Mouse (Mus musculus) small intestine, adult 2 months (tissue): ENCODE results near the gene Whrn. TPM values are rescaled to one million over a fixed set of nuclear protein-coding genes. Genes with fewer than 3 reads are reported as not detected.

Source experiments
- H3K27ac ChIP-seq: fragments of 200-500 bp; 2 replicates; pipeline ENCODE4 v1.5.1; 2012; ENCODE audit warnings: low read depth, low read length, control low read depth, inconsistent platforms; ENCODE audit not compliant: insufficient read depth
- H3K27me3 ChIP-seq: fragments of 200-500 bp; 2 replicates; pipeline ENCODE4 v1.6.1; 2012; ENCODE audit warnings: mild to moderate bottlenecking, moderate library complexity, low read length, inconsistent platforms; ENCODE audit not compliant: control insufficient read depth, insufficient read depth
- H3K36me3 ChIP-seq: fragments of 200-500 bp; 2 replicates; pipeline ENCODE4 v1.6.1; 2012; ENCODE audit warnings: mild to moderate bottlenecking, low read length, control low read depth, inconsistent platforms; ENCODE audit not compliant: control insufficient read depth, insufficient read depth
- H3K4me1 ChIP-seq: fragments of 200-500 bp; 2 replicates; pipeline ENCODE4 v1.6.1; 2012; ENCODE audit warnings: low read length, inconsistent platforms, mixed read lengths; ENCODE audit not compliant: control insufficient read depth, insufficient read depth, insufficient read length
- H3K4me3 ChIP-seq: fragments of 200-500 bp; 2 replicates; pipeline ENCODE4 v1.5.1; 2012; ENCODE audit warnings: low read depth, mild to moderate bottlenecking, control low read depth, inconsistent platforms, low read length, moderate library complexity
- CTCF ChIP-seq: fragments of 200-500 bp; IDR thresholded peaks from 2 replicates; pipeline ENCODE4 v1.5.1; 2012; ENCODE audit warnings: low read depth, mild to moderate bottlenecking, control low read depth, inconsistent platforms, low read length, moderate library complexity, mixed read lengths; ENCODE audit not compliant: insufficient replicate concordance, insufficient read length; ENCODE audit errors: extremely low read depth
- POLR2A ChIP-seq: fragments of 200-500 bp; IDR thresholded peaks from 2 replicates; pipeline ENCODE4 v1.6.1; 2012; ENCODE audit warnings: low read depth, mild to moderate bottlenecking, control low read depth, inconsistent platforms, low read length, moderate library complexity
- WGBS: fragments of 180-500 bp; shearing (Covaris S2); methylation state at CpG from one replicate; pipeline ENCODE4 v1.1.7; 2018; 5-methylcytosine and 5-hydroxymethylcytosine counted together
- polyA plus RNA-seq: library from polyadenylated mRNA; depleted of rRNA; stranded (reverse); fragments of >200 nt; gene quantifications from 2 replicates; pipeline ENCODE4 v1.2.3, GENCODE M21; 2012

Whrn gene
- polyA plus RNA-seq, 1 experiment, result 20.2 TPM

DNA sequence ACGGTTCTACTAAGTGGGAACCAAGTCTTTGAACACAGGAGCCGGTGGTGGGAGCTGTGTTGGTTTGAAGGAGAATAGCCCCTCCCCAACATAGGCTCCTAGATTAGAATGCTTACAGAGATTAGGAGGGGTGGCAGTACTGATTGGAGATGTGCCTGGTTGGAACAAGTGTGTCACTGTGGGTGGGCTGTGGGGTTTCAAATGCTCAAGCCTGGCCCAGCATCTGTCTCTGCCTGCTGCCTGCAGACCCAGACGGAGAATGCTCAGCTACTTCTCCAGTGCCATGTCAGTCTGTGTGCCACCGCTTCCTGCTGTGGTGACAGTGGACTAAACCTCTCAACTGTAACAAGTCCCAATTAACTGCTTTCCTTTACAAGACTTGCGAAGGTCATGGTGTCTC, 45.2 kb downstream of the Whrn start:
- H3K4me1 ChIP-seq, result no peaks in the 10 kb centered on the region
- H3K4me3 ChIP-seq, result no peak overlapping the region
- TF ChIP-seq CTCF (no peak), POLR2A (no peak)
- H3K27me3 ChIP-seq, result no peaks in the 10 kb centered on the region
- 89% methylated on average over 5 of the region's 5 CpGs for WGBS
- no peaks in the 10 kb centered on the region; the same call in 1 of the 2 replicates for H3K36me3 ChIP-seq
- H3K27ac ChIP-seq, result no peak overlapping the region

GRCm38 (mm10) chr4:63444362-63445066, 51.3 kb downstream of the Whrn start:
- Histone ChIP-seq H3K27ac (no peak overlapping the region), H3K4me1 (no peaks in the 10 kb centered on the region), H3K36me3 (no peaks in the 10 kb centered on the region), H3K27me3 (no peaks in the 10 kb centered on the region), H3K4me3 (no peak overlapping the region)
- WGBS, result 85% methylated on average over 10 of the region's 10 CpGs
- TF ChIP-seq CTCF (no peak), POLR2A (no peak)

- Histone ChIP-seq H3K4me3 (no peak overlapping the region), H3K27me3 (no peaks in the 10 kb centered on the region), H3K36me3 (no peaks in the 10 kb centered on the region), H3K4me1 (no peaks in the 10 kb centered on the region), H3K27ac (no peak overlapping the region)
- no peak for TF ChIP-seq CTCF
- no peak for TF ChIP-seq POLR2A
- 91% methylated on average over 2 of the region's 2 CpGs for WGBS
Measured at GRCm38 (mm10) chr4:63443101-63443500, 52.7 kb downstream of the Whrn start.

- H3K27me3 ChIP-seq, result no peaks in the 10 kb centered on the region
- H3K36me3 ChIP-seq, result no peaks in the 10 kb centered on the region
- TF ChIP-seq CTCF, result no peak
- TF ChIP-seq POLR2A, result no peak
- no peak overlapping the region for H3K27ac ChIP-seq
- 88% methylated on average over 7 of the region's 7 CpGs for WGBS
- H3K4me3 ChIP-seq, result no peak overlapping the region
- H3K4me1 ChIP-seq, result no peaks in the 10 kb centered on the region
Measured at GRCm38 (mm10) chr4:63441616-63442015, 54.2 kb downstream of the Whrn start.

DNA sequence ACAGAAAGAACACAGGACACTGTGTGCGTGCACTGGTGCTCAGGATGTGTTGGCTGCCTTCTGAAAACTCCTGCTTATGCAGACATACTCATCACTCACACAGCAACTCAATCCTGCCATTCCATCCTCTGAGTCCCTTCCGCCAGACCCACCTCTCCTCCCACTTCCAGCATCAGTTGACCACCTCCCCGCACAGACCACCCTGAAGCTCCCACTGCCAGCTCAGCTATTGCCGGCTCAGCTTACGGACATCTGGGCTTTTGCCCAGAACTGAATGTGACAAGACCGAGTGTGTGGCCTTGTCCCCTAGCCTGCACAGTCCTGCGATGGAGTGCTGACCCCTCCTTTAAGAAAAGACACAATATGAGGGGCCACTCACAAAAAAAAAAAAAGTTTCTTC, 55.5 kb downstream of the Whrn start:
- no peak for TF ChIP-seq POLR2A
- TF ChIP-seq CTCF, result no peak
- H3K27ac ChIP-seq, result no peak overlapping the region

DNA sequence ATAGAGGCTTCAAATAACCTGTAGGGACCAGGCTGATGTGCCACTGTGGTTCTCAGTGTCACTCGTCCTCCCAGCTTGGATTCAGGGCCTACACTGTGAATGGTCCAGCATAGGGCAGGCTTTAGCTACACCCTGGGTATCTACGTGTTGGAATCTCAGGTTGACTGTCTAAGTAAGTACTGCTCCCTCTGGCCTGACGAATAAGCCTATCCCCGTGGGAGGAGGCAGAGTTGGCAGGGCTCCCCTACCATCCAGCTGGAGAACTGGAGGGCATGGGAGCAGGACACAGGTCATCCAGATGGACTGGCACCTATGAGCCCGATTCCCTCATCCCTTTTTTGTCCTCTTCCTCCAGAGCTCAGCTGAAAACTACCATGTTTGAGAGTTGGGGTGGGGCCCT, 57.8 kb downstream of the Whrn start:
- H3K4me1 ChIP-seq, result no peaks in the 10 kb centered on the region
- H3K36me3 ChIP-seq, result 0 out of 2 replicates have a peak, but pooled peaks cover 1% of the 10 kb centered on the region
- H3K27ac ChIP-seq, result no peak overlapping the region
- no peaks in the 10 kb centered on the region for H3K27me3 ChIP-seq
- 88% methylated on average over 5 of the region's 5 CpGs for WGBS
- H3K4me3 ChIP-seq, result no peak overlapping the region
- TF ChIP-seq POLR2A (no peak), CTCF (no peak)

More for the DNA sequence above, 55.5 kb downstream of the Whrn start:
- no peaks in the 10 kb centered on the region for H3K36me3 ChIP-seq
- H3K4me3 ChIP-seq, result no peak overlapping the region
- no peaks in the 10 kb centered on the region for H3K27me3 ChIP-seq
- WGBS, result 91% methylated on average over 7 of the region's 7 CpGs
- no peaks in the 10 kb centered on the region for H3K4me1 ChIP-seq

DNA sequence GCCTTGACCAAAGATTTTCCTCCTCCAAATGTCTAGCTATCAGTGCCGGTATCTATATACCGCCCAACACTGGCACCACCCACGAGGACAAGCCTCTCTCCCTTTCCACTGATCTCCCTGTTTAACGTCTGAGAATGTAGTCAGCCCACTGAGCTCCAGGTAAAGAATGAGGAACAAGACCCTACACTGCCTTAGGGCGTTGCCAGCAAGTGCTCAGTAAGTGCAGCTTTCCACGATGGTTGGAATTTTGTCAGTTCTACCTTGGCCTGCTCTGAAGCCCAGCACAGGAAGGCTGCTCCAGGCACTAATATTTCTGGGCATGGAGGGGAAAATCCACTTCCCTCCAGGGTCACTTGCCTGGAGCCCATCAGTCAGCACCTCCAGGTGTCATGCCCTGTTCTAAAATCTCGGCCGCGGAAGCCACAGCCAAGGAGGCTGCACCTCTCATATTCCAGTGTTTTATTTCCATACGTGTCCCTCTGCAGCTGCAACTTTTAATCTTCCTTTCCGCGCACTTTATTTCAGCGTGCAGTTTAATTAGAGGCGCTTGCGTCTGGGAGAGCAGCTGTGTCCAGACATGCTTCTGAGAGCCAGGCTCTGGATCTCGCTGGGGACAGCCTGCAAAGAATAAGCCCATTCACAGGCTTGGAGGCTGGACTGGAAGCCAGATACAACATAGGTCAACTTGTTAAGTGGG, 58.5 kb downstream of the Whrn start:
- H3K27ac ChIP-seq, result no peak overlapping the region
- TF ChIP-seq POLR2A (no peak), CTCF (no peak)
- H3K4me1 ChIP-seq, result no peaks in the 10 kb centered on the region
- no peak overlapping the region for H3K4me3 ChIP-seq
- WGBS, result 74% methylated on average over 16 of the region's 16 CpGs
- peaks cover 4% of the 10 kb centered on the region; the same call in 1 of the 2 replicates for H3K36me3 ChIP-seq
- no peaks in the 10 kb centered on the region for H3K27me3 ChIP-seq

DNA sequence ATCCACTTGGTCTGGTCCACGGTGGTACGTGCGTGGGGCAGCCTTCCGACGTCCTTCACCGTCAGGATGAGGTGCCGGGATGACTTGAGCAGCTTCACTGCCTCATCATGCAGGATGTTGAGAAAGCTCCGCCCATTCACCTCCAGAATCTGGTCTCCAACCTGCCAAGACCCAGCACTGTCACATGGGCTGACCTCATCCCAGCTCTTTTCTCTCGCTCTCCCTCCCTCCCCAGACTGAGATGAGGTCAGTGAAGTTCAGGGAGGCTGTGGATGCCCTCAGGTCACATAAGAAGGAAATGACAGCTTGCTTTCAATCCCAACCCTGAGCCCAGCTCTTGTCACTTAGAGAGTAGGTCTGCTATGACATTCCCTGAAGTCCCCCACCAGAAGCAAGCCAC, 60.4 kb downstream of the Whrn start:
- peaks cover 5% of the 10 kb centered on the region; the same call in 1 of the 2 replicates for H3K36me3 ChIP-seq
- H3K4me1 ChIP-seq, result no peaks in the 10 kb centered on the region
- no peak overlapping the region for H3K27ac ChIP-seq
- TF ChIP-seq POLR2A, result no peak
- no peak for TF ChIP-seq CTCF
- no peak overlapping the region for H3K4me3 ChIP-seq
- 86% methylated on average over 9 of the region's 9 CpGs for WGBS
- H3K27me3 ChIP-seq, result no peaks in the 10 kb centered on the region
